Mouse (Mus musculus) bone marrow macrophage, adult 2 months (primary cell): ENCODE measurements around the gene Mapkap1. TPM values are rescaled to one million over a fixed set of nuclear protein-coding genes. Genes with fewer than 3 reads are reported as not detected.
A peak's percentile ranks its signal among the peaks of the same experiment; 100 is the strongest.

ENCODE experiments used
- H3K27ac ChIP-seq: 2 replicates; pipeline ENCODE4 v1.5.1; 2012; ENCODE audit warnings: low read depth, low read length; ENCODE audit not compliant: insufficient read depth
- H3K4me1 ChIP-seq: 2 replicates; pipeline ENCODE4 v1.6.1; 2012; ENCODE audit warnings: low read length; ENCODE audit not compliant: control insufficient read depth, insufficient read depth
- H3K4me3 ChIP-seq: 2 replicates; pipeline ENCODE4 v1.5.1; 2012; ENCODE audit warnings: mild to moderate bottlenecking, low read length, moderate library complexity; ENCODE audit not compliant: insufficient read depth
- CTCF ChIP-seq: IDR thresholded peaks from 2 replicates; pipeline ENCODE4 v1.5.1; 2012; ENCODE audit warnings: low read depth, mild to moderate bottlenecking, low read length, moderate library complexity
- POLR2A ChIP-seq: IDR thresholded peaks from 2 replicates; pipeline ENCODE4 v1.6.1; 2012; ENCODE audit warnings: mild to moderate bottlenecking, low read depth, low read length, borderline replicate concordance
- polyA plus RNA-seq: library from polyadenylated mRNA; stranded (reverse); fragments of >200 nt; gene quantifications from 2 replicates; pipeline ENCODE4 v1.2.4, GENCODE M21; 2012; ENCODE audit not compliant: missing spikeins, insufficient read depth, insufficient read length

Gene Mapkap1
- polyA plus RNA-seq, 1 experiment, result 40.0 TPM

GRCm38 (mm10) chr2:34624076-34624475, 217.5 kb downstream of the Mapkap1 start:
- peaks cover 11% of the 10 kb centered on the region for H3K4me1 ChIP-seq
- no peak overlapping the region for H3K27ac ChIP-seq
- TF ChIP-seq CTCF (no peak), POLR2A (no peak)
- H3K4me3 ChIP-seq, result no peak overlapping the region

DNA sequence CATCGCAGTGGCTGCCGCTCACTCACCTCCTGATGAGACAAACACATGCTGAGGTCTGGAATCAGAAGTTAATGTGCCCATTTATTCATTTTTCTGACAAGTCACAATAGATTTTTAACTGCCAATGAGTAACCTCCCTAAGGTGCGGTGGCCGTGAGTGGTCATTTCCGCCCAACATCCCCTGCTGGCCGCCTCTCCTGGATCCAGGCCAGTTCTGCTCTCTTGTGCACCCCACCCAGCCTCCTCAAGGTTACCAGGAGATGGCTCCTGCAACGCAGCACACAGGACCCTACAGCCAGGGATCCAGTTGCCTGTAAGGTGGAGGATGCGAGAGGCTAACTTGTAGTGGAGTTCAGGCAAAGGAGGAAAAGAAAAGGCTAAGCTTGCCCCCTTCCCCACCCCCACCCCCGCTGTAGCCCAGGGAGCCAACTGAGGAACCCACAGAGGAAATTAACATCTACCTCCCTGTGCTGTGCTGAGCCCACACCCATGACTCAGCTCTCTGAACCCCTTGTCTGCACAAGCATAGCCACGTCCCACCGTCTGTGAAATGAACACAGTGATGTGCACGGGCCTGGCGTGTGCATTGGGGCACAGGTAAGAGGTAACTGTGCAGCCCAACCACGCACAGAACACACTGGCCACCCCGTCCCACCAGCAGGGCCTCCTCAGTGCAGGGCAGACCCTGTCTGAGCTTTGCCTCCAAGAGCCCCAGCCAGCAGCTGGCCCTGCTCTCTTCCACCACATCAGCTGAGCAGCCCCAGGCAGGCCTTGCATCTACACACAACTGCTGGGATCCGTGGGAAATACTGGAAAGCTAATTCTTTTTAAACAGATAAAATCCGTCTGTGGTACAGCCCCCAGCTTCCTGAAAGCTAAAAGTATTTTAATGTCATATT, 221.0 kb downstream of the Mapkap1 start:
- peaks cover 16% of the 10 kb centered on the region for H3K4me1 ChIP-seq
- H3K27ac ChIP-seq, result no peak overlapping the region
- no peak overlapping the region for H3K4me3 ChIP-seq
- TF ChIP-seq POLR2A (no peak), CTCF (no peak)

DNA sequence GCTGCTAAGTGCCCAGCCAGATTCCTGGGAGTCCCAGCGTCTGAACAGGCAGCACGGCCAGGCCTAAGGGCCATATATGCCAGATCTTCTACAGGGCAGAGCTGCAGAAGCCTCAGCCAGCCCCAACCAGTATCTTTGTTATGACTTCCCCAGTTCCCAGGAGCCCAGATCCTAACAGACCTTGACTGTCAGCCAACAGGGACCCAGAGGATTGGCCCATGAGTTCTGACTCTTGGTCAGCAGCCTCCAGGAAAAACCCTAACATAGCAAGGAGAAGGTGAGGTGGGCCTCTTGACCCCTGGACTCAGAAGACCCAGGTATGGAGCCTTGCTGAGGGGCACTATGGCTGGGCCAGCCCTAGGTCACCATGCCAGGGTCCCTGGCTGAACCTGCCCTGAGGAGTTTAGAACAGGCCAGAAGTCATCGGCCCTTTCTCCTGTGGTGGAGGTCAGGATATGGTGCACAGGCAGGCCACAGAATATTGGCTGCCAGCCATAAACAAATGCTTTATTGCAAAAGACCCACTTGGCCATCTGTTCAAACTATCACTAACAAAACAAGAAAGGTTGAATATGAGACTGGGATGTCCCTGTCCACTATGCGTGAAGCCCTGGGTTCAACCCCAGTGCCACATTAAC, 222.5 kb downstream of the Mapkap1 start:
- Histone ChIP-seq H3K4me1 (peaks cover 16% of the 10 kb centered on the region), H3K4me3 (no peak overlapping the region), H3K27ac (no peak overlapping the region)
- no peak for TF ChIP-seq POLR2A
- no peak for TF ChIP-seq CTCF

GRCm38 (mm10) chr2:34629758-34630157, 223.2 kb downstream of the Mapkap1 start:
- Histone ChIP-seq H3K4me3 (no peak overlapping the region), H3K27ac (no peak overlapping the region), H3K4me1 (peaks cover 16% of the 10 kb centered on the region)
- TF ChIP-seq POLR2A (no peak), CTCF (no peak)

DNA sequence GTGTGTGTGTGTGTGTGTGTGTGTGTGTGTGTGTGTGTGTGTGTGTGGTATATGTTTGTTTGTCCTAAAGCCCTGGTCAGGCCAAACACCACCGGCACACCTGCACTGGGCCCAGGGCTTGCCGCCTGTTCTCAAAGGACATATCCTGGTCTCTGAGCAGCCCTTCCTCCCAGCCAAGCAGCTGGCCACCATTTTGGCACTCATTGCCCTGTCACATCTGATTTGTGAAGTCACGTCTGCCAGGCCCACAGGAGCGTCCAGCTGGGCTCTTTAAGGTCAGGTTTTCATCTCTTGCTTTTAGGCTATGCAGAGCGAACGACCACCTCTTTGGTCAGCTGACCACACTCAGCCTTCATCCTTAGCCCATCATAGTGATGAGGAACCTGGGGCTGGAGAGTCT, 223.9 kb downstream of the Mapkap1 start:
- H3K4me3 ChIP-seq, result no peak overlapping the region
- H3K4me1 ChIP-seq, result peaks cover 16% of the 10 kb centered on the region
- TF ChIP-seq CTCF, result no peak
- no peak for TF ChIP-seq POLR2A
- H3K27ac ChIP-seq, result no peak overlapping the region

- Histone ChIP-seq H3K27ac (no peak overlapping the region), H3K4me1 (peaks cover 16% of the 10 kb centered on the region), H3K4me3 (no peak overlapping the region)
- TF ChIP-seq POLR2A (no peak), CTCF (no peak)
Observed at GRCm38 (mm10) chr2:34632051-34632450, 225.5 kb downstream of the Mapkap1 start.

DNA sequence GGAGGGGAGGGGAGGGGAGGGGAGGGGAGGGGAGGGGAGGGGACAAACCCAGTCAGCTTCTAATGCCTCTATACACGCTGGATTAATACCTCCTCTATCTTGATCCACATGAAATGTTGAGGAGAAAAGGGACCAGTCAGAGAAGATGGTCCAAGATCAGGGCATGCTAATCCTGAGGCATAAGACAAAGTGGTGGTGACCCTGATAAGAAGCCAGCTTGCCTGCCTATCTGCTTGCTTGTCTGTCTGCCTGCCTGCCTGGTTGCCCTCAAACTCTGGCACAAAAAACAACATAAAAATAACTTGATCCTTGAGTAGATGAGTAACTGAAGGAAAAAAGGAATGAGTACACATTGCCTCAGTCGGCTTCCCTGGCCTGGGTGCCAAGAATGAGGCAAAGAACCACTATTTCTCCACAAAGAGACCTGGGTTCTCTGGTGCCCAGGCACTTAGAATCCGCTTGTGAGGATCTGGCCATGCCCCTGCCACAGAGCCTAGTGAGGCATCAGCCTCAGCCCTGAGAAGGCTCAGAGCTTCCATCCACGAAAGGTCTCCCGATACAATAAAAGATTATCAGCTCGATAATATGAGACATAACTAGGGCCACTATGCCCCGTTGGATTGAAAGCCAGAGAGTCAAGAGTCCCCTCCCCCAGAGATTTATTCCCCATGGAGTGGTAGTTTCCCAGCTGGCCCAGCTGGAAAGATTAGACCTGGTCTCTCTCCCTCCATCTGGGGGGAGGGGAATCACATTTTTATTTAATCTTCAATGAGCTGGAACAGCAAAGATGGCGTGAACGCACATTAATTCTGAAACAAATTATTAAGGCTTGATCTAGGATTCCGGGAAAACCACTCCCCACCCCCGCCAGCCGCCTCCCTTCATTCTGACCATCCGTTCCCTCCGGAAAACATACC, 228.9 kb downstream of the Mapkap1 start:
- TF ChIP-seq CTCF, result no peak
- no peak for TF ChIP-seq POLR2A
- Histone ChIP-seq H3K4me3 (no peak overlapping the region), H3K4me1 (no peaks in the 10 kb centered on the region), H3K27ac (no peak overlapping the region)

DNA sequence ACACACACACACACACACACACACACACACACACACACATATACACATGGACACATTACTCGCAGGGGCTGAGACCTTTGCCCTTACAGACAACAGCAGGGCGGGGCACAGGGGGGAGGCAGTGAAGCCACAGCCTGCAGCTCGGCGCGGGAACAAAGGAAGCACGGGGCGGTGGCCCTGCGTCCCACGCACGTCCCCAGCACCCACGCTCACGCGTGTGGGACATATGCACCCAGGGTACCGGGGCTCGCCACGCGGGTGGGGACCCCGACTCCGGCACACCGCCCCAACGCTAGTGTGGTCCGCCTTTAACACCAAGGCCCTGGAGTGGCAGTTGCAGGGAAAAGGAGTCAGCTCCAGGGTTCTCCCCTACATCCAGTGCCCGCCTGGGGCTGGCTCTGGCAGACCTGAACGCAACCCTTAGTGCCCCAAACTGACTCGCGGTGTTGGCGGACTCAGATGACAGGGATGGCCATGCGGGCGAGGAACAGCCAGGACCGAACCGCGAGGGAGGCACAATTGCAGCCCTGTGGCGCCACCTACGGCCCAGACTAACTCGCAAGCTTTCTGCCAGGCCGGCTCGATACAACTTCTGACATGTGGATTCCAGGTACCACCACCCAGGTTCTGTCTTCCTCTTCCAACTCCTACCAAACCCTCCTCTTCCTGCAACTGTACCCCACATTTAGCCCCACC, 232.5 kb downstream of the Mapkap1 start:
- H3K4me1 ChIP-seq, result no peaks in the 10 kb centered on the region
- peak overlapping the region; percentile 35 for H3K4me3 ChIP-seq
- TF ChIP-seq POLR2A (no peak), CTCF (peak; percentile 62; the same call in 1 of the 2 replicates)
- H3K27ac ChIP-seq, result no peak overlapping the region

- TF ChIP-seq POLR2A, result no peak
- no peak for TF ChIP-seq CTCF
- Histone ChIP-seq H3K4me1 (peaks cover under 1% of the 10 kb centered on the region; the same call in 1 of the 2 replicates), H3K27ac (no peak overlapping the region), H3K4me3 (no peak overlapping the region)
Observed at GRCm38 (mm10) chr2:34639725-34640124, 233.2 kb downstream of the Mapkap1 start.
